Mouse (Mus musculus): Measurements from ENCODE around the gene E030030I06Rik.
"Not testable (repeated sequence)": the region's sequence is repeated elsewhere in the genome, so short reads cannot be mapped to it uniquely, and the experiment has no call there.

Gene E030030I06Rik

GRCm38 (mm10) chr10:22153147-22153690 is 4.1 kb upstream of the E030030I06Rik start:
- DNase-seq (ENCODE audit: extremely low read depth, low read depth, low spot score), result not testable (repeated sequence)

- not testable (repeated sequence) for DNase-seq (ENCODE audit: extremely low read depth, low read depth, low spot score)
Measured at GRCm38 (mm10) chr10:22151863-22152640, 3.0 kb upstream of the E030030I06Rik start.

GRCm38 (mm10) chr10:22151056-22151862 is 2.2 kb upstream of the E030030I06Rik start:
- not testable (repeated sequence) for DNase-seq (ENCODE audit: extremely low read depth, low read depth, low spot score)

- no peak for DNase-seq (ENCODE audit: extremely low read depth, low read depth, low spot score)
Measured at GRCm38 (mm10) chr10:22150593-22150992, 1.5 kb upstream of the E030030I06Rik start.

- DNase-seq (ENCODE audit: extremely low read depth, low read depth, low spot score), result no peak
Measured at GRCm38 (mm10) chr10:22149691-22150465, 808 bp upstream of the E030030I06Rik start.

GRCm38 (mm10) chr10:22148441-22149072 is 513 bp downstream of the E030030I06Rik start:
- DNase-seq (ENCODE audit: extremely low read depth, low read depth, low spot score), result no peak

GRCm38 (mm10) chr10:22142926-22143325 is 6.1 kb downstream of the E030030I06Rik start:
- DNase-seq (ENCODE audit: extremely low read depth, low read depth, low spot score), result no peak

- peak; percentile 64 for DNase-seq (ENCODE audit: extremely low read depth, low read depth, low spot score)
Measured at GRCm38 (mm10) chr10:22142194-22142593, 6.9 kb downstream of the E030030I06Rik start.

- no peak for DNase-seq (ENCODE audit: extremely low read depth, low read depth, low spot score)
Measured at GRCm38 (mm10) chr10:22140665-22141280, 8.3 kb downstream of the E030030I06Rik start.

- DNase-seq (ENCODE audit: extremely low read depth, low read depth, low spot score), result no peak
Measured at GRCm38 (mm10) chr10:22074531-22074930, 74.5 kb downstream of the E030030I06Rik start.

- no peak for DNase-seq (ENCODE audit: extremely low read depth, low read depth, low spot score)
Measured at GRCm38 (mm10) chr10:22072739-22073138, 76.3 kb downstream of the E030030I06Rik start.

- DNase-seq (ENCODE audit: extremely low read depth, low read depth, low spot score), result no peak
Measured at GRCm38 (mm10) chr10:22070576-22070975, 78.5 kb downstream of the E030030I06Rik start.

GRCm38 (mm10) chr10:22070168-22070567 is 78.9 kb downstream of the E030030I06Rik start:
- DNase-seq (ENCODE audit: extremely low read depth, low read depth, low spot score), result no peak

GRCm38 (mm10) chr10:22067979-22068378 is 81.1 kb downstream of the E030030I06Rik start, which contains the start of gene 4930444G20Rik:
4930444G20Rik (minus strand) TSS chr10:22068079.
- not testable (repeated sequence) for DNase-seq (ENCODE audit: extremely low read depth, low read depth, low spot score)
